Mouse (Mus musculus) lung, postnatal 4 days (tissue): Measurements from ENCODE around the gene Cldn2.
"Not testable (repeated sequence)": the region's sequence is repeated elsewhere in the genome, so short reads cannot be mapped to it uniquely, and the experiment has no call there.

Experiments
- DNase-seq, 2 experiments: peaks; one replicate each; pipeline ENCODE4 v3.0.0; 2021

Cldn2 gene

GRCm38 (mm10) chrX:139800406-139800878, at the start of gene Cldn2:
Cldn2 (plus strand) TSS chrX:139800828.
- DNase-seq = peak; percentile 17 to 54

- DNase-seq = peak; percentile 24 to 42
These were observed 48.8 kb upstream of the Cldn2 start for GRCm38 (mm10) chrX:139751855-139752254.

- not testable (repeated sequence) for DNase-seq
These were observed 42.0 kb upstream of the Cldn2 start for GRCm38 (mm10) chrX:139758634-139759033.

GRCm38 (mm10) chrX:139762546-139762945, 38.1 kb upstream of the Cldn2 start:
- no peak for DNase-seq

GRCm38 (mm10) chrX:139769975-139770637, 30.5 kb upstream of the Cldn2 start:
- no peak for DNase-seq

GRCm38 (mm10) chrX:139774309-139775083, 26.1 kb upstream of the Cldn2 start:
- DNase-seq = peak; percentile 23 to 56

GRCm38 (mm10) chrX:139775084-139775612, 25.5 kb upstream of the Cldn2 start:
- DNase-seq = no peak

- no peak for DNase-seq
These were observed 23.3 kb upstream of the Cldn2 start for GRCm38 (mm10) chrX:139777357-139777756.

GRCm38 (mm10) chrX:139778886-139779285, 21.7 kb upstream of the Cldn2 start:
- DNase-seq = no peak

GRCm38 (mm10) chrX:139779401-139779800, 21.2 kb upstream of the Cldn2 start:
- DNase-seq = no peak

GRCm38 (mm10) chrX:139780988-139781387, 19.6 kb upstream of the Cldn2 start:
- DNase-seq = peak in 1 of 2 experiments; percentile 44

GRCm38 (mm10) chrX:139781563-139781962, 19.1 kb upstream of the Cldn2 start:
- no peak for DNase-seq

- DNase-seq = no peak
These were observed 18.2 kb upstream of the Cldn2 start, which contains the start of gene Ripply1 for GRCm38 (mm10) chrX:139782278-139783044. Ripply1 (minus strand) TSS chrX:139782353.

GRCm38 (mm10) chrX:139783045-139783422, 17.6 kb upstream of the Cldn2 start:
- DNase-seq = peak in 1 of 2 experiments; percentile 21

- peak; percentile 34 to 38 for DNase-seq
These were observed 14.9 kb upstream of the Cldn2 start for GRCm38 (mm10) chrX:139785764-139786163.

- DNase-seq = no peak
These were observed 6.4 kb upstream of the Cldn2 start for GRCm38 (mm10) chrX:139794072-139794845.

GRCm38 (mm10) chrX:139796037-139796436, 4.6 kb upstream of the Cldn2 start:
- DNase-seq = no peak

- DNase-seq = peak in 1 of 2 experiments; percentile 26
These were observed 2.8 kb upstream of the Cldn2 start for GRCm38 (mm10) chrX:139797875-139798274.

GRCm38 (mm10) chrX:139799953-139800352, 675 bp upstream of the Cldn2 start:
- DNase-seq = no peak

- DNase-seq = no peak
These were observed 2.4 kb downstream of the Cldn2 start for GRCm38 (mm10) chrX:139803028-139803427.

GRCm38 (mm10) chrX:139805918-139806317, 5.3 kb downstream of the Cldn2 start:
- no peak for DNase-seq

- DNase-seq = no peak
These were observed 6.8 kb downstream of the Cldn2 start for GRCm38 (mm10) chrX:139807391-139807790.
